Comparison of ENCODE assay signal across 9 mouse cellular contexts in genomic region chr7:99465811-99466210, GRCm38 (mm10). TPM values are rescaled to one million over a fixed set of nuclear protein-coding genes. Genes with fewer than 3 reads are reported as not detected.
DNase-seq lines count a peak whose midpoint lies in the region; ATAC-seq and TF ChIP-seq lines count a peak whose summit lies in the region.
"Had no signal": no experiment of that assay in that cellular context is flagged by ENCODE, and none has a peak within 500 bp of the region (broad histone marks: within the 10 kb centered on the region; RNA-seq: fewer than 3 reads in every experiment).

Gene Klhl35 (plus strand): TSS chr7:99466004.

- H3K79me2 ChIP-seq in heart, adult 2 months (replicated peaks; ENCODE audit: control insufficient read depth, insufficient read depth, low read length) = no peaks in the 10 kb centered on the region

- H3K36me3 ChIP-seq in heart, embryonic 14.5 days (ENCODE audit: control insufficient read depth, insufficient read depth, low read length) = peaks cover 11% of the 10 kb centered on the region
- H3K36me3 ChIP-seq in heart, adult 2 months (ENCODE audit: control insufficient read depth, insufficient read depth, low read length) = no peaks in the 10 kb centered on the region
- H3K36me3 ChIP-seq in forebrain, embryonic 12.5 days (replicated peaks) = peaks cover 5% of the 10 kb centered on the region
- H3K36me3 ChIP-seq in limb, embryonic 13.5 days = peaks cover 14% of the 10 kb centered on the region

- H3K4me3 ChIP-seq in heart, embryonic 14.5 days (ENCODE audit: control insufficient read depth in 1 of 2, insufficient read depth in 1 of 2, low read depth in 1 of 2, low read length in 2 of 2) = no peak within 1 kb of the TSS
- H3K4me3 ChIP-seq in heart, adult 2 months = no peak within 1 kb of the TSS
- H3K4me3 ChIP-seq in forebrain, embryonic 12.5 days (replicated peaks) = peak within 1 kb of the TSS; percentile 3; the same call in 1 of the 2 replicates
- no peak within 1 kb of the TSS for H3K4me3 ChIP-seq in limb, embryonic 13.5 days

- peak within 1 kb of the TSS; percentile 16; the same call in 1 of the 2 replicates for H3K9ac ChIP-seq in heart, embryonic 14.5 days (ENCODE audit: low read length)
- H3K9ac ChIP-seq in heart, adult 2 months (ENCODE audit: low read depth, low read length) = no peak within 1 kb of the TSS
- H3K9ac ChIP-seq in forebrain, embryonic 12.5 days = peak within 1 kb of the TSS; percentile 44
- H3K9ac ChIP-seq in limb, embryonic 13.5 days = no peak within 1 kb of the TSS

- H3K27me3 ChIP-seq in heart, embryonic 14.5 days (ENCODE audit: control insufficient read depth, insufficient read depth, low read length) = no peaks in the 10 kb centered on the region
- H3K27me3 ChIP-seq in heart, adult 2 months (ENCODE audit: control insufficient read depth, insufficient read depth, low read length) = no peaks in the 10 kb centered on the region
- peaks cover 42% of the 10 kb centered on the region for H3K27me3 ChIP-seq in forebrain, embryonic 12.5 days
- no peaks in the 10 kb centered on the region for H3K27me3 ChIP-seq in limb, embryonic 13.5 days

- TF ChIP-seq CTCF in heart, adult 2 months (IDR thresholded peaks at IDR 0.05) = no peak

- H3K27ac ChIP-seq in heart, embryonic 14.5 days (replicated peaks in 1 of 2; ENCODE audit: control insufficient read depth in 1 of 2, insufficient read depth in 1 of 2, low read depth in 2 of 2, low read length in 2 of 2) = peak within 1 kb of the TSS in 1 of 2 experiments; percentile 24; a peak in 1 of 4 replicates
- H3K27ac ChIP-seq in heart, adult 2 months = no peak within 1 kb of the TSS
- peak within 1 kb of the TSS; percentile 59 for H3K27ac ChIP-seq in forebrain, embryonic 12.5 days
- no peak within 1 kb of the TSS for H3K27ac ChIP-seq in limb, embryonic 13.5 days

- H3K4me2 ChIP-seq in heart, embryonic 14.5 days (ENCODE audit: low read length) = peak within 1 kb of the TSS; percentile 24
- H3K4me2 ChIP-seq in forebrain, embryonic 12.5 days = peak within 1 kb of the TSS; percentile 26
- H3K4me2 ChIP-seq in limb, embryonic 13.5 days (replicated peaks) = peak within 1 kb of the TSS; percentile 34

- ATAC-seq in heart, embryonic 14.5 days (ENCODE audit: insufficient number of reproducible peaks, insufficient read depth, low FRiP score, low read depth) = no peak
- peak; percentile 49 for ATAC-seq in forebrain, embryonic 12.5 days (ENCODE audit: low FRiP score)
- no peak for ATAC-seq in limb, embryonic 13.5 days (ENCODE audit: low FRiP score, low read depth)
- no peak for ATAC-seq in megakaryocyte progenitor cell, adult 5-6 weeks (replicated peaks; ENCODE audit: poor library complexity)

- no peak for DNase-seq in heart, adult 2 months
- DNase-seq in Muller cell, postnatal 12 days (ENCODE audit: inconsistent ontology term) = peak; percentile 56
- DNase-seq in frontal cortex, postnatal 14 days (ENCODE audit: low spot score in 2 of 2) = no peak
- DNase-seq in gastrocnemius, postnatal 10 days = no peak
- DNase-seq: heart, adult 18-20 months had no signal

- intact Hi-C loops in heart, adult 2 months (cut with DNase I) = no loop called here

- H3K9me3 ChIP-seq in heart, embryonic 14.5 days (ENCODE audit: control insufficient read depth, low read length) = 0 out of 2 replicates have a peak, but pooled peaks cover 2% of the 10 kb centered on the region
- H3K9me3 ChIP-seq in forebrain, embryonic 12.5 days = no peaks in the 10 kb centered on the region
- no peaks in the 10 kb centered on the region for H3K9me3 ChIP-seq in limb, embryonic 13.5 days

- WGBS in heart, embryonic 14.5 days = 23% methylated on average over 8 of the region's 8 CpGs
- WGBS in heart, adult 2 months = 34% methylated on average over 8 of the region's 8 CpGs
- 22% methylated on average over 8 of the region's 8 CpGs for WGBS in forebrain, embryonic 12.5 days
- WGBS in limb, embryonic 13.5 days = 32% methylated on average over 8 of the region's 8 CpGs

- H3K4me1 ChIP-seq in heart, embryonic 14.5 days (ENCODE audit: control insufficient read depth in 2 of 2, insufficient read depth in 2 of 2, low read length in 2 of 2) = peaks cover 18 to 29% of the 10 kb centered on the region in 2 experiments
- peaks cover 2% of the 10 kb centered on the region for H3K4me1 ChIP-seq in heart, adult 2 months (ENCODE audit: control insufficient read depth, insufficient read depth, low read length)
- H3K4me1 ChIP-seq in forebrain, embryonic 12.5 days = peaks cover 44% of the 10 kb centered on the region
- H3K4me1 ChIP-seq in limb, embryonic 13.5 days = peaks cover 34% of the 10 kb centered on the region

- TF ChIP-seq POLR2A in heart, adult 2 months (IDR thresholded peaks at IDR 0.05; ENCODE audit: insufficient read depth, low read depth, low read length) = no peak

- no peak for TF ChIP-seq EP300 in heart, adult 2 months (IDR thresholded peaks at IDR 0.05; ENCODE audit: insufficient read depth, low read depth, low read length)

RNA-seq across cellular contexts. Expression of gene Klhl35, which starts in this region (rescaled TPM):
- polyA plus RNA-seq in heart, embryonic 14.5 days (2014; fragmentation: Nextera tagmentation; extraction: Ambion mirVana) = 0.86 and 1.1 TPM in 2 replicates
- under 1 TPM in 1 of 2 experiments, not detected in 1; 0.13 TPM for total RNA-seq in heart, adult 2 months (2021)
- polyA plus RNA-seq in heart, adult 2 months (2012; rRNA removed) = 0.12 and 0.43 TPM in 2 replicates
- polyA plus RNA-seq in forebrain, embryonic 12.5 days (2016; fragmentation: Nextera tagmentation; extraction: Ambion mirVana) = 5.6 and 6.8 TPM in 2 replicates
- 0.84 and 0.87 TPM in 2 replicates for polyA plus RNA-seq in limb, embryonic 13.5 days (2015; fragmentation: Nextera tagmentation; extraction: Ambion mirVana)
- total RNA-seq in megakaryocyte progenitor cell, adult 5-6 weeks (2015) = 0.79 and 1.0 TPM in 2 replicates
- total RNA-seq in megakaryocyte progenitor cell, adult 5-6 weeks (2017) = 1.2 TPM in 2 replicates
- under 1 TPM; 0.14 to 0.38 TPM for total RNA-seq in gastrocnemius, postnatal 10 days (2021)
- total RNA-seq: heart, adult 18-20 months had no signal

Comparison
In these comparisons a context has a peak if more than half of its experiments do, and no peak if none do; other contexts are left out.
1. H3K9ac ChIP-seq: peak in heart, embryonic 14.5 days (single experiment) and forebrain, embryonic 12.5 days (single experiment); none in heart, adult 2 months (single experiment) and limb, embryonic 13.5 days (single experiment).
2. Peak in every context shown above with its lines, with median percentiles within 50 percentile points of each other: H3K4me2 ChIP-seq.